Comparison of ENCODE assay signal across 17 mouse cellular contexts in genomic region chr8:111846746-111847145, GRCm38 (mm10). TPM values are rescaled to one million over a fixed set of nuclear protein-coding genes. Genes with fewer than 3 reads are reported as not detected.
DNase-seq lines count a peak whose midpoint lies in the region; TF ChIP-seq lines count a peak whose summit lies in the region.
"Had no signal": no experiment of that assay in that cellular context is flagged by ENCODE, and none has a peak within 500 bp of the region (broad histone marks: within the 10 kb centered on the region; RNA-seq: fewer than 3 reads in every experiment).

No protein-coding gene starts in this region.

- H3K27ac ChIP-seq in MEL (ENCODE audit: control insufficient read depth, low read depth, low read length): peak overlapping the region; percentile 48

- H3K27me3 ChIP-seq in MEL (ENCODE audit: control insufficient read depth in 1 of 2, insufficient read depth in 2 of 2, low read length in 2 of 2): no peaks in the 10 kb centered on the region
- H3K27me3 ChIP-seq: CH12.LX, Patski had no signal

- no peak overlapping the region for H3K4me3 ChIP-seq in MEL (ENCODE audit: control insufficient read depth in 1 of 2, insufficient read depth in 1 of 2, low read depth in 2 of 2, low read length in 2 of 2)

- DNase-seq in MEL (ENCODE audit: low read depth, low spot score): peak; percentile 56
- no peak for DNase-seq in thymus, postnatal 14 days
- DNase-seq: adrenal gland, adult 2 months; adrenal gland, adult 8-10 months; adrenal gland, postnatal 10 days; adrenal gland, postnatal 14 days; adrenal gland, postnatal 25 days; adrenal gland, postnatal 36 days; B cell, adult 2 months; cerebellum, adult 11 months; cerebellum, adult 11-12 months; cerebellum, adult 18-20 months; cerebellum, adult 2 months; cerebellum, adult 8-10 months had no signal

- H3K79me2 ChIP-seq in MEL (ENCODE audit: control insufficient read depth, insufficient read depth, low read length, poor library complexity): peaks cover 48% of the 10 kb centered on the region

- no peaks in the 10 kb centered on the region for H3K9me3 ChIP-seq in MEL (replicated peaks; ENCODE audit: insufficient read depth, low read length)
- H3K9me3 ChIP-seq: G1E had no signal

- TF ChIP-seq POLR2A in MEL (IDR thresholded peaks at IDR 0.05; ENCODE audit: control insufficient read depth in 1 of 2, insufficient read depth in 1 of 2, low read depth in 1 of 2, low read length in 2 of 2, poor library complexity in 1 of 2): no peak

- no peak overlapping the region for H3K9ac ChIP-seq in MEL (ENCODE audit: control insufficient read depth, low read depth, low read length, poor library complexity, severe bottlenecking)

- no peak for TF ChIP-seq CTCF in MEL (IDR thresholded peaks at IDR 0.05 in 2 of 3, conservative IDR thresholded peaks at IDR 0.05 in 1 of 3; ENCODE audit: control insufficient read depth in 1 of 3, insufficient read depth in 1 of 3, low read depth in 2 of 3, low read length in 3 of 3, poor library complexity in 1 of 3, severe bottlenecking in 1 of 3)

- no peak for TF ChIP-seq RAD21 in MEL (IDR thresholded peaks at IDR 0.05; ENCODE audit: low read depth, low read length)

- H3K4me1 ChIP-seq in MEL (ENCODE audit: control insufficient read depth in 1 of 2, insufficient read depth in 2 of 2, low read length in 2 of 2): peaks cover 11 to 21% of the 10 kb centered on the region in 2 experiments

- peak; percentile 51 to 80; a peak in 3 of 4 replicates for TF ChIP-seq EP300 in MEL (IDR thresholded peaks at IDR 0.05; ENCODE audit: low read depth in 1 of 2, low read length in 2 of 2)

- peaks cover 17 to 23% of the 10 kb centered on the region in 2 experiments for H3K36me3 ChIP-seq in MEL (ENCODE audit: control insufficient read depth in 1 of 2, insufficient read depth in 2 of 2, low read length in 2 of 2)

TF ChIP-seq in MEL, 35 proteins besides CTCF, POLR2A, EP300 and RAD21:
- peak; percentile 65; the same call in 1 of the 2 replicates for TF ChIP-seq SIN3A (IDR thresholded peaks at IDR 0.05; ENCODE audit: low read length)
- TF ChIP-seq TCF12 (IDR thresholded peaks at IDR 0.05; ENCODE audit: low read depth, low read length): 0 out of 2 replicates have a peak, but pooled peaks have one; percentile 11
- peak; percentile 58; the same call in 1 of the 2 replicates for TF ChIP-seq ZNF384 (IDR thresholded peaks at IDR 0.05; ENCODE audit: low read depth, low read length)
- TF ChIP-seq JUND (IDR thresholded peaks at IDR 0.05; ENCODE audit: low read depth, low read length): no peak
- peak; percentile 74 for TF ChIP-seq GATA1 (IDR thresholded peaks at IDR 0.05; ENCODE audit: low read depth, low read length)
- no peak for TF ChIP-seq ZMIZ1 (IDR thresholded peaks at IDR 0.05; ENCODE audit: low read depth, low read length)
- no peak for TF ChIP-seq TAL1 (IDR thresholded peaks at IDR 0.05; ENCODE audit: low read length)
- peak; percentile 77 for TF ChIP-seq MXI1 (IDR thresholded peaks at IDR 0.05; ENCODE audit: low read depth, low read length)
- TF ChIP-seq ZKSCAN1 (IDR thresholded peaks at IDR 0.05; ENCODE audit: low read depth, low read length): no peak
- peak; percentile 64 for TF ChIP-seq ETS1 (IDR thresholded peaks at IDR 0.05; ENCODE audit: low read depth, low read length)
TF ChIP-seq in MEL: peak in this region for 6.

RNA-seq across cellular contexts. Expression of gene Cfdp1, which starts 7.3 kb away (rescaled TPM):
- total RNA-seq in MEL (2012; rRNA removed): 168 and 185 TPM in 2 replicates
- polyA plus RNA-seq in MEL (2012; ENCODE audit: insufficient read depth in 1 of 2, insufficient read length in 2 of 2, low read depth in 1 of 2, low replicate concordance in 2 of 2, missing spikeins in 1 of 2): 100 to 1,000 TPM in 1 of 2 experiments, not detected in 1; 214 TPM

RNA-seq across cellular contexts. Expression of gene Tmem170, which starts 29.8 kb away (rescaled TPM):
- 2.8 and 2.9 TPM in 2 replicates for total RNA-seq in MEL (2012; rRNA removed)
- polyA plus RNA-seq in MEL (2012; ENCODE audit: insufficient read depth in 1 of 2, insufficient read length in 2 of 2, low read depth in 1 of 2, low replicate concordance in 2 of 2, missing spikeins in 1 of 2): 1 to 10 TPM in 1 of 2 experiments, not detected in 1; 4.6 TPM
